Mouse (Mus musculus): ENCODE data around the gene March7. TPM values are rescaled to one million over a fixed set of nuclear protein-coding genes. Genes with fewer than 3 reads are reported as not detected.

Gene March7
- polyA plus RNA-seq (2014; fragmentation: Illumina TruSeq; extraction: RNeasy Lipid Tissue Mini Kit (QIAGEN cat#74804); ENCODE audit: insufficient read depth, low read depth, low replicate concordance) = 19.3 TPM

GRCm38 (mm10) chr2:60209703-60210651, at the start of gene March7, which contains the start of gene Baz2b:
March7 (plus strand) TSS chr2:60209887.
Baz2b (minus strand) TSS chr2:60209839.

DNA sequence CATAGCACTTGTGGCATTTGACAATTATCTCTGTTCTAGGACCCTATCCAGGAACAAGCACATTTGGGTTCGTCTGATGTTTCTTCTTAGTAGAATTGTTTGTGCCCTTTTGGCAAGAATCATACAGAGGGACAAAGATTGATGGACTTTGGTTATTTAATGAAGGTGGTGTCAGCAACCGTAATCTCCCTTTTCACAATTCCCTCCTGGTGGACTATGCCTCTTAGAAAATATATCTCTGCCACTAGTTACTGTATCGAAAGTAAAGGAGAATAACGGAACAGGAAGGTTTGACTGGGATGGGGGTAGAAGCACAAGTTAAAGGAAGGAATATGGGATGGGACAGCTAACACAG, 74.8 kb downstream of the March7 start, which contains the start of gene Cd302:
TSS of gene Cd302 (minus strand) at position 22 of the 355 bp plus-strand sequence.

Other genes with a start within 250 kb of the March7 start
- gene Baz2b, start within 50 bp of the March7 start, polyA plus RNA-seq (2014; fragmentation: Illumina TruSeq; extraction: RNeasy Lipid Tissue Mini Kit (QIAGEN cat#74804); ENCODE audit: insufficient read depth, low read depth, low replicate concordance) = 15.7 TPM
- 63.1 TPM for gene Cd302, start 74.6 kb downstream of the March7 start, polyA plus RNA-seq (2014; fragmentation: Illumina TruSeq; extraction: RNeasy Lipid Tissue Mini Kit (QIAGEN cat#74804); ENCODE audit: insufficient read depth, low read depth, low replicate concordance)
- 3.0 TPM for gene Ly75, start 173.4 kb downstream of the March7 start, polyA plus RNA-seq (2014; fragmentation: Illumina TruSeq; extraction: RNeasy Lipid Tissue Mini Kit (QIAGEN cat#74804); ENCODE audit: insufficient read depth, low read depth, low replicate concordance)